Mouse (Mus musculus): Measurements from ENCODE around the gene Ghr. TPM values are rescaled to one million over a fixed set of nuclear protein-coding genes. Genes with fewer than 3 reads are reported as not detected.

The Ghr gene
- polyA plus RNA-seq, 1 experiment from 2014 or later, result 59.1 TPM

DNA sequence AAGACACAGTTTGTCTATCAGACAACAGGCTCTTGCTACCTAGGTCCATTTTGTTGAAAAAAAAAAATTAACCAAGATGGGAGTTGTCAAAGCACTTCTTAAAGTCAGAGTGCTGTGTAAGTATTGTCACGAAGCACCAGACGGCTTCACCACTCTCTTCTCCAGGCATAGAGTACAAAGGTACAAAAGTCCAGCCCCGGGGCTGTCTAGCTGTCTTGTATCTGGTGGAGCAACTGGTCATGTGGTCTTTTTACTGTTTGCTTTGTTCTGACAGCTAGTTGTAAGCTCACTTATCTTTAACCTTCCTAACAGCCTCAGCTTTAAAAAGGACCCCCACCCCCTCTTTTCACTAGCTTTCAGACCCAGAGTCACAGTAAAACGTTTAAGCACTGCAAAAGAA is 1.1 kb upstream of the Ghr start:
- 49% methylated on average over 4 of the region's 4 CpGs for WGBS
- H3K9me3 ChIP-seq (ENCODE audit: control insufficient read depth, low read length), result no peaks in the 10 kb centered on the region

DNA sequence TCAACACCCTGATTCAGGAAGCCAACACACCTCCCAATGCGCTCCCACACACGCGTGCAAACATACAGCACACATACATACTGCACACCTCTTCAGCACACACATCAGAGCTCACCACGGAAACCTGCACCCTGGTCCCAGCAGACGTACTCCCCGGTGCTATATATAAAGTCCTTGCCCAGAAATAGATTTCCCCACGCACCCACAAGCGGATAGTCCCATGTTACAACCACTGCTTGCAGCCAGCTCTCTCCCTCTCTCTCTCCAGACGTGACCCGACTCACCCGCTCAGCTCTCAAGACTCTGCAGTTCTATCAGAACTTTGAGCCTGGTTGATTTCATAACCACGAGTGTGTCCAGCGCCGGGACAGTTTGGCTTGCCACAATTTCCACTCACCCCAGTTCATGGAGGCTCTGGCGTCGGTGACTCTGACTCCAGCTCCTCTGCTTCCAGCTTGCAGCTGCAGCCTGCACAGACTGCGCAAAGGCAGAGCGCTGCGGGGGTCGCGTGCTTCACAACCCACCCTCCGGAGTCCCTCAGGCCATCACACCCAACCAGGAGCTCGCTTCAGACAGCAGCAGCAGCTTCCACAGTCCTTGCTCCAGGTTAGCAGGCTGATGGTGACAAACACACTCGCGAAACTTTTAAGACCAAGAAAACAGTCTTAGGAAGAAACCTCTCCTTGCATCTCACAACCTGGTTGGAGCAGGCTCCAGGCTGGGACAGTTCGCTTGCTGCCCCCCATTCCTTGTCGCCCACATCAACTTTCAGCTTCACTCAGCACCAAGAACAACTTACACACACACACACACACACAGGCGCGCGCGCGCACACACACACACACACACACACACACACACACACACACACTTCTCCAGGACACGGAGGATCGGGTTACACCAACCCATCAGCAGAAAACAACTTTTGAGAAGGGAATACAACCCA is 1.2 kb downstream of the Ghr start:
- peak overlapping the region; percentile 63 for H3K4me3 ChIP-seq (ENCODE audit: low read depth, low read length)
- H3K4me1 ChIP-seq (ENCODE audit: control insufficient read depth, insufficient read depth, low read length), result peaks cover 24% of the 10 kb centered on the region
- H3K36me3 ChIP-seq (ENCODE audit: control insufficient read depth, insufficient read depth, low read length), result no peaks in the 10 kb centered on the region
- peak overlapping the region; percentile 79 for H3K9ac ChIP-seq (ENCODE audit: low read depth, low read length)
- peak; percentile 70 for ATAC-seq (ENCODE audit: low read depth)
- peak; percentile 65 for DNase-seq (ENCODE audit: low spot score)
- no peaks in the 10 kb centered on the region for H3K27me3 ChIP-seq (replicated peaks; ENCODE audit: control insufficient read depth, insufficient read depth, low read length)
- no peaks in the 10 kb centered on the region for H3K9me3 ChIP-seq (ENCODE audit: control insufficient read depth, low read length)
- peak overlapping the region; percentile 74 for H3K4me2 ChIP-seq (ENCODE audit: low read depth, low read length)
- H3K27ac ChIP-seq (replicated peaks; ENCODE audit: low read depth, low read length), result peak overlapping the region; percentile 86
- 5% methylated on average over 33 of the region's 34 CpGs for WGBS

More for the DNA sequence above, 1.1 kb upstream of the Ghr start:
- Histone ChIP-seq H3K36me3 (ENCODE audit: control insufficient read depth, insufficient read depth, low read length) (no peaks in the 10 kb centered on the region), H3K27ac (replicated peaks; ENCODE audit: low read depth, low read length) (no peak overlapping the region), H3K4me2 (ENCODE audit: low read depth, low read length) (no peak overlapping the region), H3K4me3 (ENCODE audit: low read depth, low read length) (no peak overlapping the region), H3K4me1 (ENCODE audit: control insufficient read depth, insufficient read depth, low read length) (peaks cover 24% of the 10 kb centered on the region), H3K27me3 (replicated peaks; ENCODE audit: control insufficient read depth, insufficient read depth, low read length) (no peaks in the 10 kb centered on the region), H3K9ac (ENCODE audit: low read depth, low read length) (no peak overlapping the region)
- no peak for ATAC-seq (ENCODE audit: low read depth)
- DNase-seq (ENCODE audit: low spot score), result no peak

DNA sequence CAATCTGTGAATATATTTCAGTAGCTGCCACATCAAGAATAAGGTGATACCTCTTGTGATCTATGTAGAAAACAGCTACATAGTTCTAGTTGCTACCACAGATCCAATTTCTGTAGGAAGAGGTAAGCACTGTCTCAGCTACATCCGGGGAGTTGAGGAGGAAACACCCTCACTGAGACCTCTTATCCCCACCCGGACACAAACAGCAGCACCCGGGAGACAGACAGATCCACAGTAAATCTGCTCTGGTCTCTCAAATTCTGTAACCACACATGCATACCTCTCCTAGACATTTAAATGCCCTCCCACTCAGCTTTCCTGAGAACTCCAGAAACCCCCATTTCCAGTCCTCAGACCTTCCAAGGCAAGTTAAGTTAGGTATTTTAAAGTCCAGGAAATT is 2.0 kb downstream of the Ghr start:
- no peaks in the 10 kb centered on the region for H3K36me3 ChIP-seq (ENCODE audit: control insufficient read depth, insufficient read depth, low read length)
- DNase-seq (ENCODE audit: low spot score) (no peak), ATAC-seq (ENCODE audit: low read depth) (no peak)
- H3K4me1 ChIP-seq (ENCODE audit: control insufficient read depth, insufficient read depth, low read length), result peaks cover 24% of the 10 kb centered on the region
- peak overlapping the region; percentile 63 for H3K4me3 ChIP-seq (ENCODE audit: low read depth, low read length)
- H3K27me3 ChIP-seq (replicated peaks; ENCODE audit: control insufficient read depth, insufficient read depth, low read length), result no peaks in the 10 kb centered on the region
- H3K9ac ChIP-seq (ENCODE audit: low read depth, low read length), result peak overlapping the region; percentile 79
- no peaks in the 10 kb centered on the region for H3K9me3 ChIP-seq (ENCODE audit: control insufficient read depth, low read length)
- H3K27ac ChIP-seq (replicated peaks; ENCODE audit: low read depth, low read length), result peak overlapping the region; percentile 79; the same call in 1 of the 2 replicates
- 21% methylated on average over 3 of the region's 3 CpGs for WGBS
- peak overlapping the region; percentile 74 for H3K4me2 ChIP-seq (ENCODE audit: low read depth, low read length)

DNA sequence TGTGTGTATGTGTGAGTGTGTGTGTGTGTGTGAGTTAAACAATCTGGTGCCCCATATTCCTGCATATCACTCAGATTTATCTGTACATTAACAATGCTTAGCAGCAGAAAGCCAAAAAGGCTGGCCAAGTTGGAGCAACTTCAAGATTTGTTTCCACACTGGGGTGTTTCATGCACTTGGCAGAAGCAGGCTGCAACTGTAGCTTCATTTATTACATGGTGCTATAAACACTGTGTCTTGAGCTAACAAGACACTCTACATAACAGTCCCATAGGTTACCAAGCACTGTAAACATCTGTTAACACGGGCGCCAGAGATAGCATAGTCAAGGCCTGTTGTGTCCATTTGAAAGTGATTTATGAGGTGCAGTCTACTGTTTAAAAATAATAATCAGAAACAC is 3.1 kb downstream of the Ghr start:
- ATAC-seq (ENCODE audit: low read depth) (no peak), DNase-seq (ENCODE audit: low spot score) (peak; percentile 26)
- Histone ChIP-seq H3K4me2 (ENCODE audit: low read depth, low read length) (peak overlapping the region; percentile 36), H3K9me3 (ENCODE audit: control insufficient read depth, low read length) (no peaks in the 10 kb centered on the region), H3K9ac (ENCODE audit: low read depth, low read length) (no peak overlapping the region), H3K36me3 (ENCODE audit: control insufficient read depth, insufficient read depth, low read length) (no peaks in the 10 kb centered on the region), H3K27ac (replicated peaks; ENCODE audit: low read depth, low read length) (no peak overlapping the region), H3K4me1 (ENCODE audit: control insufficient read depth, insufficient read depth, low read length) (peaks cover 24% of the 10 kb centered on the region), H3K27me3 (replicated peaks; ENCODE audit: control insufficient read depth, insufficient read depth, low read length) (no peaks in the 10 kb centered on the region), H3K4me3 (ENCODE audit: low read depth, low read length) (0 out of 2 replicates have a peak overlapping the region, but pooled peaks have one; percentile 11)
- WGBS, result 45% methylated on average over 2 of the region's 2 CpGs

DNA sequence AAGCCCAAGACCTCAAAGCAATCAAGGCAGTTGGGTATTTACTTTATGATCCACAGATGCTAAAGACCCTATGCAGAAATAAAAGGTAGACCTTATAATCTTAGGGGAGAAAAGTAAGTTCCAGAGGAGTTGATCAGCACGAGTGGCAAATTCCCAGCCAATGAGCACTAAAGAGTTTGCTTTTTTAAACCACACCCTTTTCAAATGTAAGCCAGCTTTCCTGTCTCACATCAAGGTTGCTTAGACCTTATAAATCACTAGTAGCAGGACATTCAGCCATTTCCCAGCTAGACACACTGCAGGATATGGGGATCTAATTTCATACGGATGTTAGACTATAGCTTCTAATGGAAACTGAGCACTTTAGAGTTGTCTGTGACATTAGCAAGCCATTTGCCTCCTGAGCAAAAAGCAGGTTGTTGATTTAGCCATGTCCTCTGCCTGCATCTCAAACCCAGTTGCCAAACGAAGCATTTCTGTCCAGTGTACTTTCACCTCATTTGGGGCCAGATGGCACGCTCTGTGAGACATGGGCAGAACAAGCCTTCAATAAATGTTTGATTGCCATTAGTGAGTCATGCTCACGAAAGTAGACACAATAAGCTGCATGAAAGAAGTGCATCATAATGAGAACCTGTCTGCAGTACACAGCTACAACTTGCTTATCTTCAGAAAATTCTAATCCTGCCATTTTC is 4.9 kb downstream of the Ghr start:
- DNase-seq (ENCODE audit: low spot score) (no peak), ATAC-seq (ENCODE audit: low read depth) (no peak)
- WGBS, result 68% methylated on average over 5 of the region's 5 CpGs
- no peak overlapping the region for H3K4me2 ChIP-seq (ENCODE audit: low read depth, low read length)
- no peaks in the 10 kb centered on the region for H3K9me3 ChIP-seq (ENCODE audit: control insufficient read depth, low read length)
- H3K4me3 ChIP-seq (ENCODE audit: low read depth, low read length), result no peak overlapping the region
- H3K36me3 ChIP-seq (ENCODE audit: control insufficient read depth, insufficient read depth, low read length), result no peaks in the 10 kb centered on the region
- no peaks in the 10 kb centered on the region for H3K27me3 ChIP-seq (replicated peaks; ENCODE audit: control insufficient read depth, insufficient read depth, low read length)
- peaks cover 18% of the 10 kb centered on the region for H3K4me1 ChIP-seq (ENCODE audit: control insufficient read depth, insufficient read depth, low read length)
- no peak overlapping the region for H3K9ac ChIP-seq (ENCODE audit: low read depth, low read length)
- no peak overlapping the region for H3K27ac ChIP-seq (replicated peaks; ENCODE audit: low read depth, low read length)

DNA sequence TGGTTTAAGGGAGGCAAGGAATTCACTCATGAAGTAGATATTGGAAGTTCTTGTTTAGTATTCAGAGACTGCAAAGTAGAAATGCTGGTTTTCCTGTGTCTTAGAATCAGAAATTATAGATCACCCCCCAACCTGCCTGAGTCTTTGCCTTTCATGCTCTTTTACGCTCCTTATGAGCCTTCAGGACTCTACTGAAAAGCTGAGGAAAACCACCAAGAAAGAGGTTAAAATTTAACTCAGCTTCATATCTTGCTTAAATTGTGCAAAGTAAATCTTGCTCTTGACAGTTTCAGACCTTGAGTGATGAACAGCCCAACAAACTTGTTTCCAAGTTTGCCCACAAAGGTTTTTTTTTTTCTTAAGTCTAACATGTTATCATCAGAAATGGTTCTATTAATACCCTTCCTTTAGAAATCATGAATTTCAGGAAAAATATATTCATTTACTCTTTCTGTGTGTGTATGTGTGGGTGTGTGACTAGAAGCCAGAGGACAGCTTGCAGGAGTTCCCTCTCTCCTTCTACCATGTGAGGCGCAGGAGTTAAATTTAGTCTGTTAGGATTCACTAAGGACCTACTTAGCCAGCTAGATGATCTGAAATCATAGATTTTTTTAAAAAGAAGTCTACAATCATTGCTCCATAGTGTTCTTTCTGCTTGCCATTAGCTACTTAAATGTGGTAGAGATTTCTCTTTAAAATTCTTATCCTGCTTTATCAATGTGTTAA is 14.0 kb downstream of the Ghr start:
- no peak overlapping the region for H3K4me2 ChIP-seq (ENCODE audit: low read depth, low read length)
- DNase-seq (ENCODE audit: low spot score) (no peak), ATAC-seq (ENCODE audit: low read depth) (no peak)
- no peaks in the 10 kb centered on the region for H3K4me1 ChIP-seq (ENCODE audit: control insufficient read depth, insufficient read depth, low read length)
- no peak overlapping the region for H3K4me3 ChIP-seq (ENCODE audit: low read depth, low read length)
- no peaks in the 10 kb centered on the region for H3K27me3 ChIP-seq (replicated peaks; ENCODE audit: control insufficient read depth, insufficient read depth, low read length)
- no peaks in the 10 kb centered on the region for H3K9me3 ChIP-seq (ENCODE audit: control insufficient read depth, low read length)
- no peak overlapping the region for H3K27ac ChIP-seq (replicated peaks; ENCODE audit: low read depth, low read length)
- no peak overlapping the region for H3K9ac ChIP-seq (ENCODE audit: low read depth, low read length)
- H3K36me3 ChIP-seq (ENCODE audit: control insufficient read depth, insufficient read depth, low read length), result peaks cover 7% of the 10 kb centered on the region; the same call in 1 of the 2 replicates
- 95% methylated on average over 2 of the region's 2 CpGs for WGBS

DNA sequence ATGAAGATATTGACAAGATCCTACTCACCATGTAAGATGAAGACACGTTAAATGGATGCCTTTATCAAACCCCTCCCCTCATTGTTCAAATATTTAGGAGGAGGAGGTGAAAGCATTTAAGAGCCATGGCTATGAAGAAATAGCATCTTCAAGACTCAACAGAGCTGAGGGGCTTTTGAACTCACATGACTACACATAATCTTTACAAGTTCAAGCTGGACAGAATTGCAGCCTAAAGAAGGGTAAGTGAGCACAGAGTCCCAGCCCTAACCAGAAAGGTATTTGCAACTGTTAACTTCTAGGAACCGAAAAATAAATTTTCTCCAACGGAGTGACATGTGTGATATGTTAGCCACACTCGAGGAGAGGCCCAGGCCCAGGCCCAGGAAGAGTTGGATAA is 18.7 kb downstream of the Ghr start:
- H3K27ac ChIP-seq (replicated peaks; ENCODE audit: low read depth, low read length), result no peak overlapping the region
- WGBS, result 45% methylated on average over 4 of the region's 4 CpGs
- ATAC-seq (ENCODE audit: low read depth) (no peak), DNase-seq (ENCODE audit: low spot score) (no peak)
- no peak overlapping the region for H3K4me2 ChIP-seq (ENCODE audit: low read depth, low read length)
- H3K9me3 ChIP-seq (ENCODE audit: control insufficient read depth, low read length), result no peaks in the 10 kb centered on the region
- H3K4me1 ChIP-seq (ENCODE audit: control insufficient read depth, insufficient read depth, low read length), result peaks cover 6% of the 10 kb centered on the region; the same call in 1 of the 2 replicates
- 0 out of 2 replicates have a peak, but pooled peaks cover 6% of the 10 kb centered on the region for H3K36me3 ChIP-seq (ENCODE audit: control insufficient read depth, insufficient read depth, low read length)
- no peaks in the 10 kb centered on the region for H3K27me3 ChIP-seq (replicated peaks; ENCODE audit: control insufficient read depth, insufficient read depth, low read length)
- H3K4me3 ChIP-seq (ENCODE audit: low read depth, low read length), result no peak overlapping the region
- H3K9ac ChIP-seq (ENCODE audit: low read depth, low read length), result no peak overlapping the region

DNA sequence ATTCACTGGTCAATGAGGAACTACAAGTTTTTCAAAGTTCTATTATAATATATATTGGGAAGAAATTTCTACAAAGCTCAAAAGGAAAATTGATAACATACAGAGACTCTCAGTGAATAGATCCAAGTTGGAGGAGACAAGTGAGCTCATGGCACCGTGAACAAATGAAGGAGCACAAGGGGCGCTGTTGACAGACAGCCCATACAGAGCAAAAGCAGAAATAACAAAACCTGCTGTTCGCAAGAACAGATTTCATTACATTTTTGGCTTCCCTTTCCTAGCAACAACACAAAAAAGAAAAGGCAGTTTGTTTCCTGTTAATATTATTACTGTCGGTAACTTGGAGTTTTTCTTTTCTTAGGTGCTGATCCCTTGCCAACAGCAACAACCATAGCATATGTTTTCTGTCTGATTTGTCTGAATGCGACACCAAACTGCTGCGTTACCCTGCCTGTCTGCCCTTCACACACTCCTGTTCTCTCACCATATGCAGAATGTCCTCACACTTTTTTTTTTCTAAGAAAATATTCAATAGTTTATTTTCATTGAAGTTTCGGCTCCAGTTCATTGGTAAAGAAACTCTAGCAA is 19.3 kb downstream of the Ghr start:
- 0 out of 2 replicates have a peak, but pooled peaks cover 6% of the 10 kb centered on the region for H3K36me3 ChIP-seq (ENCODE audit: control insufficient read depth, insufficient read depth, low read length)
- H3K9ac ChIP-seq (ENCODE audit: low read depth, low read length), result no peak overlapping the region
- no peak overlapping the region for H3K4me3 ChIP-seq (ENCODE audit: low read depth, low read length)
- ATAC-seq (ENCODE audit: low read depth) (peak; percentile 65), DNase-seq (ENCODE audit: low spot score) (peak; percentile 72)
- peaks cover 6% of the 10 kb centered on the region; the same call in 1 of the 2 replicates for H3K4me1 ChIP-seq (ENCODE audit: control insufficient read depth, insufficient read depth, low read length)
- no peaks in the 10 kb centered on the region for H3K9me3 ChIP-seq (ENCODE audit: control insufficient read depth, low read length)
- H3K27ac ChIP-seq (replicated peaks; ENCODE audit: low read depth, low read length), result no peak overlapping the region
- no peaks in the 10 kb centered on the region for H3K27me3 ChIP-seq (replicated peaks; ENCODE audit: control insufficient read depth, insufficient read depth, low read length)
- no peak overlapping the region for H3K4me2 ChIP-seq (ENCODE audit: low read depth, low read length)
- 41% methylated on average over 7 of the region's 7 CpGs for WGBS

Data from embryonic facial prominence, embryonic 14.5 days (tissue).